Mouse (Mus musculus) bone marrow macrophage, adult 2 months (primary cell): Measurements from ENCODE around the gene Gng10.

Source experiments
- CTCF ChIP-seq: IDR thresholded peaks from 2 replicates; pipeline ENCODE4 v1.5.1; 2012; ENCODE audit warnings: low read depth, mild to moderate bottlenecking, low read length, moderate library complexity
- POLR2A ChIP-seq: IDR thresholded peaks from 2 replicates; pipeline ENCODE4 v1.6.1; 2012; ENCODE audit warnings: mild to moderate bottlenecking, low read depth, low read length, borderline replicate concordance

- peak; percentile 54 for TF ChIP-seq CTCF
- TF ChIP-seq POLR2A = no peak
Measured at GRCm38 (mm10) chr4:58985157-58985648, 49.7 kb upstream of the Gng10 start.
